Mouse (Mus musculus) mouse embryonic stem cell (cell line): ENCODE measurements around the gene Agbl4.

Experiments used
- in situ Hi-C, 2 experiments: fragments of 300-500 bp; cut with MboI; formaldehyde crosslinking; loops; 1 replicate in 1 of 2; 3 replicates in 1 of 2; pipeline ENCODE4 v1.14.3; 2019 to 2020; ENCODE audit warnings: low sequenced_read_pairs in 2 of 2, low pct_unique_long_range_greater_than_20kb in 1 of 2, mixed read lengths in 1 of 2; ENCODE audit not compliant: unreplicated experiment in 1 of 2

Gene Agbl4

DNA sequence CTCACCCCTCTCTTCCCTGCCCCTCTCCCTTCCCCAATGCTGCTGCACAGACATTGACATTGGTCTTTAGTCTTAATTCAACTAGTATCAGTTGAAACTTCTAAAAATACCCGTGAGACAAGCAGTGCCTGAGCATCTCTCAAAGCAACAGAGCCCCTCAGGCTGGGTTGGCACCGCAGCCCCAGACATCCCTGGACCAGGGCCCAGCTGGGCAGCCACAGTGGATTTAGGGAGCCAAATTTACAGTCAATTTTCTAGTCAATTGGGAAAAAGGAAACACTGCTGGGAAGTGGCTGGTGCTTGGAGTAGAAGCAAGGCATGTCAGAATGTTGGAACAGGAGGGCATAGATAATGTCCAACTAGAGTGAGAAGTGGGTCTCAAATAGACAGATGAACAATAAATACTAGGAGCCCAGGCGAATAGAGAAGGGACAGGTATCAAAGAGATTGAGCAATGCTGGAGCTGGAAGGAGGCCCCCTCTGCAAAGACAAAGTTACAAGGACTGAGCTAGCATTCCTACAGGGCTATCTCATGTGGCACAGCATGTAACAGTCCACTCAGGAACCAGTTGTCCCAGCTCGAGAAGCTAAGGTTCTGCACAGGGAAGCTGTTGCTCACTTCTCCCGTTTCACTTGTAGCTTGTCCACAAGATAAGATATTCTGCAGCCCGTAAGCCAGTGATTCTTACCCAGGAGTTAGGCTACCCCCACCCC, 1247.8 kb downstream of the Agbl4 start:
- in situ Hi-C loops: no loop called here

DNA sequence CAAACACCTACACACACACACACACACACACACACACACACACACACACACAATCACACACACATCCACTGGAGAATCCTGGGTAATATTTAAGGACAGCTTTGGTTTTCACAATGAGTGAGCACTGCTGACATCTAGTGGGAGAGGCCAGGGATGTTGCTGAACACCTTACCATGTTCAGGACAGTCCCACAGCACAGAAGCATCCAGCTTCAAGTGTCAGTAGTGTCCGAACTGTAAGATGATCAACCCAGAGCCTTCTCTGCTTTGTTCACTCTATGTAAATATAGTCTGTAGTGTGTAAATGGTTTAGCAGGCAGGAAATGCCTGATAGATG, 1248.3 kb downstream of the Agbl4 start:
- in situ Hi-C loops: no loop called here

DNA sequence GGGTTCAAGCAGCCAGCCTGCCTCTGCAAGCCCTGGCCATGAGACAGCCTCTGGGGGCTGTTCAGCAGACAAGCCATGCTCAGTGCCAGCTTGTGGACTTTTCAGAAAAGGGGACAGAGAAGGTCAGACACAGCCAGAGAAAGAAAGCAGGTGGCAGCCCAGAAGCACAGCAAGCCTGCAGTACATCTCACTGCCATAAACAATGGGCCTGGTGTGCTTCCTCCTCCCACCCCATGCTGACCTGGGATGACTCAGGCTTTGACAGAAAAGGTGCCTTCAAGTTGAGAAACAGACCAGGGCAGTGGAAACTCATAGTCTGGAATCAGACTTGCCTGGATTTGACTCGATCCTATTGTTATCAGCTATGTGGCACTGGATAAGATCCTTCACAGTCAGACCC, 1256.0 kb downstream of the Agbl4 start:
- in situ Hi-C loops: no loop called here

DNA sequence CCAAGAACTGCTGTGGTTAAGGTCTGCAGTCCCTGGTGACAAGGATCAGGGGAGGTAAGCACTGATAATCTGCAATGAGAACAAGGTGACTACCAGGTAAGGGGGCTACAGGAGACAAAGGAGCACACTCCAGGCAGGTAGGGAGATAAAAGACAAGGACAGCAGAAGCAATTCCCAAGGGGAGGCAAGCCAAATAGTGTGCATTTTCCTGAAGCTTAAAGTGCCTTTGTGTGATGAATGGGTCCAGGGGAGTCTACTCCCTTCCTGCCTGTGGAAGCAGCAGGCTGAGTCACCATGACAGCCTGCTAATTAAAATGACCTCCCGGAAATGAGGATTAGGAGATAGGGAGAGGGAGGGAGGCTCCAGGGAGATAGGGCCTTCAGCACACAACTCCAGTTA, 1266.3 kb downstream of the Agbl4 start:
- in situ Hi-C loops: no loop called here

DNA sequence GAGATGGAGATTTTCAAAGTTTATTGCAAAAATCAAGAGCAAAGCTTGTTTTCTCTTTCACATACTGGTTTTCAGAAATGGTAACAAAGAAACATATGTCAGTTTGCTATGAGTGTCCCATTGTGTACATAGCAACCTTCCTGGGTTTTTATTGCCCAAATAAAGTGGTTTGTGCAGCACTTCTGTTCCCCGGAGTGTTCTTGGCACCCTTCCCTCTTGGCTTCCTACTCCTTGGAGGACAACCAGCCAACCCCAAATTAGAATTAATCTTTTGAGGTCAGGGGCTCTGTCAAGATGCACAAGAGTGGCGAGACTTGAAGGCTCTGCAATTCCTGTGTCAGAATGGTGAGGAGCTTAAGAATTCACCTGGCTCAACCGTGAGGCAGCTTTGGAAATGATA, 1266.7 kb downstream of the Agbl4 start:
- in situ Hi-C loops: no loop called here

DNA sequence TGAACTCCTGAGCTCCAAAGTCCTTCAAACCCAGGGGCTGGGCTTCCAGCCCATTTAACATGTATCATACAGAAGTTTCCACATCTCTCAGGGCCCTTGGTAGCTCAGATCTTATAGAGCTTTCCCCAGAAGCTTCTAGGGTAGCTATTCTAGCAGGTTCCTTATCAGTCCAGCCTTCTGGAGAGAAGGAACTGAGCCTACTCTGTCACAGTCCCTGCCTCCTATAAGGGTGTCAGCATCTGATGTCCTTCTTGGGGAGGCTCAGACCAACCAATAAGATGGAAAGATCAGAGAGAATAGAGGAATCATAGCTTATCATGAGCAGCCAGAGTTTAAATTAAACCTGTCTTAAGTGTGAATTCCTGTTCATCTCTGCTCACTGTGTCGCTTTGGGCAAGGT, 1269.3 kb downstream of the Agbl4 start:
- in situ Hi-C loops: no loop called here

DNA sequence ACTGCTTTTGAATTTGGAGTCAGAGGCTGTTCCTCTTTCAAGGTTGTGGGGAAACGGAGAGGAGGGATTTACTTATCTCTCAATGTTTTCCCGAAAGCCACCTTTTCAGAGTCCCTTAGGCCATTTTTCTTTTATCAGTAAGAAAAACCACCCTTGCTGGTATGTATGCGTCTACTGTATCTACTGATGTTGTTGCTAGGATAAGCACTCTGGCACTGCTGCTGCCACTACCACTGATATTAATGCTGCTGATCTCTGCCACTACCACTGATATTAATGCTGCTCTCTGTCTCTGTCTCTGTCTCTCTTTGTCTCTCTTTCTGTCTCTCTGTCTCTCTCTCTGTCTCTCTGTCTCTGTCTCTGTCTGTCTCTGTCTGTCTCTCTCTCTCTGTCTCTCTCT, 1271.9 kb downstream of the Agbl4 start:
- in situ Hi-C loops: no loop called here

DNA sequence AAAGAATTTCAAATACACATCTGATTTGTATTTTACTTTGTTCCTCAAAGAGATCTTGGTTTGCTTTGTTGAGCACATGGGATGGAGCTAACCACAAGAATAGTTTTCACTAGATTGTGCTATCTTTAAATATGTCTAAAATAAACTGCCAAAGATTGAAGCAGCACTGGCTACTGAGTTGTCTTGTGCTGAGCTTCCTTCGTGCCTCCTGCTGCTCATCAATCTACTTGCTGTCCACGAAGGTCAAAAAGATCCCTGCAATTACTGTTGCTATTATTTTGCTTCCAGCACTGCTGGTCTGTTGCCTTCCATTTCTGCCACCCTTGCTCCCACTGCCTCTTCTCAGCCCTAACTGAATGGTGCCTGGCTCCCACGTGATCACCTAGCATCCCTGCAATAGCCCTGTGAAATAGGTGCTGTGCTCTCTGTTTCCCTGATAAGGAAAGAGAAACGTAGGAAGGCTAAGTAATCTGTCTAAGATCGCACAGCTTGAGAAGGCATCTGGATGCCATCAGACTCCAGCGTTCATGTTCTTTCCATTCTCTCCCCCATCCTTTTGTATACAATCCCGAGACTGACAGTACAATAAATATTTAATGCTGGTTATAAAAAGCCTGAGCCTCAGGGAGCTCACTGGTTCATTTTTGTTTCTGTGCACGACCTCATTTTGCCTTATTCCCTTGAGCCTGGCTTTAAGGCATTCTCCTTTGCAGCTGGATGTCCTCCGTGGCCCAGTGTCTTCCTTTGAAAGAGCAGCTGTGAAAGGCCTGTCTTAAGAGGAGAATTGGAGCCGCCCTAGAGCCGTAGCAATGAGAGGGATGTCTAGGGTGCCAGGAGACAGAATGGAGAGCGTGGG, 1273.3 kb downstream of the Agbl4 start:
- in situ Hi-C loops: no loop called here

DNA sequence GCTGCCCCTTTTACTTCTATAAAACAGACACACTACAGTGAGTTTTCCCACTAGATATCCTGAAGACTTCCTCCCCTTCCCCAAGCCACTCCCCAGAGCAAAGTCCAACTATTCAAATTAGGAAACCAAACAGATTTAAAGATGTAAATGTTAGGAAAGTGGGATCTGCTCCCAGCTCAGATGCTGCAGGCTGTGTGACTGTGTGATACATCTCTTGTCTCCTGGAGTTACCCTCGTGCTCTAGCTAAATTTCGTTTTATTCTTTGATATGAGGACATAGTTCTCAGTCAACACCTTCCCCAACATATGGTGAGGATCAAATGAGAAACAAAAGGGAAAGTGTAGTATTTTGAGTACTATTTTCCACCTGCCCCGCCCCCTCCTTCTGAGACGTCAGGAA, 1274.0 kb downstream of the Agbl4 start:
- in situ Hi-C loops: no loop called here

DNA sequence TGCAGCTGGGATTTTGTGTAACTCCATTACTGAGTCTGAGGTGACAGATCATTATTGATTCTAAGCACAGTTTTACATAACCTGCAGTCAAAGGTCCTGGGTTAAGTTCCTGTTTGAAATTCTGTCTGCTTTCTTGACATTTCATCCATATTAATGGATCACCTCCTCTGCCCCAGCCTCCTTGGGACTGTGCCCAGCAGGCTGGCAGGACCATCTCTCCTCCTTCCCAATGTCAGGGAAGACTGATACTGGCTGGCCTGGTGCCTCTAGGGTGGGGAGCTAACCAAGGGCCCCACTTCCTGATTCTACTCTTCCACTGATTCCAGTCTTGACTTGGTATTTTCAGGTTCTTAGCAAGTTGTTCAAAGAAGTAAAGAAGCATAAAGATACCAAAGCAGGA, 1276.4 kb downstream of the Agbl4 start:
- in situ Hi-C loops: no loop called here

DNA sequence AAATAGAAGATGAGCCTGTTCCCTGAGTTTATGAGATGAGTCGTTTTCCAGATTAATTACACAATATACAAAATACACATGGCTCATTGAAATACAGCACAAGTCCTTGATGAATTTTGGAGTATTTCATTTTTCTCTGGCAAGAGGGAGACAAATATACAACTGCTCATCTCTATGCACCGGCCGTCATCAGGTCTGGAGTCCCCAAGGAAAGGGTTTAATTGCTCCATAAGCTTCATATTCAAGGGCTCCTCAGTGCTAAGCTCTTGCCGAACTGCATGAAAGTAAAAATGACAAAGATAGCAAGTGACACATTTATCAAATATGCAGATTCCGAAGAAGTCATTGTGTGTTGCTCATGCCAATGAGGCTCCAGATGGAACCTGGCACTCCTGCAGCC, 1284.5 kb downstream of the Agbl4 start:
- in situ Hi-C loops: no loop called here

DNA sequence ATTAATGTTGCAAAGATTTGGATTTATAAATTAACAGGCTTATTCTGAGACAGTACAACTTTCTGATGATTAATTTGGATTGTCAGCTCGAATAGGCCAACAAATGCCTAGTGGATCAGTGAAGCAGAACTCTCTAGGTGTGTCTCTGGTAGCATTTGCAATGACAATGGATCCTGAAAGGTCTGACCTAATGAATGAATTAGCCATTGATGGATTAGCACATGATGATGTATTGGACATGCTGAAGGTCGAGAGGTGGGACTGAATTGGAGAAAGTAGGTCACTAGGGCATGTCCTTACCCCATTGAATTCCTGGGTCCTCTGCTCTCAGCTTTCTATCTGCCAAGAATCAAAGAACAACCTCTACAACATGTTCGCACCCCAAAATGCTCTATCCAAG, 1285.3 kb downstream of the Agbl4 start:
- in situ Hi-C loops: no loop called here

DNA sequence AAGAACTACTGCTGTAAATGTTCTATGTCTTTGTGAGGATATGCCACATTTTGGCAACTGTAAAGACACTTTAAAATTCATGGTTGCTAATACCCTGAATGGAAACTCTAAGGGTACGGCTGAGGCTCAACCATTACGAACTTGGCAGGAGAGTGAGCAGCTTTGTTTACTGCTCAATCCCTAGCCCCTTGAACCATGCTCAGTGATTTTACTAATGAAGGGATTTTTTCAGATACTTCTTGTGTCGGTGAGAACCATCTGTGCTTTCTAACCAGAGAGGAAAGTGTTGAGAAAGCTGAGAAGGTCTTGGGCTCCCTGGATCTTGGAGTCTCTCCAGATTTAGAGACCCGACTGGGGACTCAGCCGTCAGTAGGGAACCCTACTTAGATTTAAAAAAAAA, 1286.4 kb downstream of the Agbl4 start:
- in situ Hi-C loops: no loop called here

DNA sequence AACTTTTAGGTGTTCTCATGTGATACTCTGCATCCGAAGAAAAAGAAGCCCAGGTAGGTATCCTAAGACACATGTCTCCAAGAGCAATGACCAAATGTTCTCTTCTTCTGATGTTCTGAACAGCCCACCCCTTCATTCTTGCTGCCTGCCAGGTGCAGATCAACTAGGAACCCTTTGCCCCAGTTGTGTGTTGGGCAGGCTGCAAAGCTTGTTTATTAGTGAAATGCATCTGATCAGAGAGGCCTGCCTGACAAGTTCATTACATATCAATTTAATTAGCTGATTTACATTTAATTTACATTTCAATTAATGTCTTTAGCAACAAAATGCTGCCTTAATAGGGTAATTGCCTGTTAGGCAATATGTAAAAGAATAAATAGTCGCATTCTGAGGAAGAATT, 1288.5 kb downstream of the Agbl4 start:
- in situ Hi-C loops: no loop called here

DNA sequence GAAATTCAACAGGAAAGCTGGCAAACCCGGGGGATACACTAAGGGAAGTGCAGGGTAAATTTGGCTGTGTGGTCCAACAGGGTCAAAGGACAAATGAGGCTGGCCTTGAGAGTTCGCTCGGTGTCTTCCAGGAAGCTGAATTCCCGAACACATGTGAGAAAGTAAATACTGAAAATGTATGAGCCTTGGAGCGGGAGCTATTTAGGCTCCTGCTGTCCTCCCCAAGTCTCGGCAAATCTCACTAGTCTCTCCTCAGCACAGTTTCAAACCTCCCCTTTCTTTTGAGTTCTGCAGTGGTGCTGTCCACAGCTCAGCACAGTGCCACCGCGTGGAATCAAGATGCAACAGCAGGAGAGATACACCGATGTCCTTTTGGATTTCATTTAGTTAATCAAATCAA, 1289.5 kb downstream of the Agbl4 start:
- in situ Hi-C loops: no loop called here

DNA sequence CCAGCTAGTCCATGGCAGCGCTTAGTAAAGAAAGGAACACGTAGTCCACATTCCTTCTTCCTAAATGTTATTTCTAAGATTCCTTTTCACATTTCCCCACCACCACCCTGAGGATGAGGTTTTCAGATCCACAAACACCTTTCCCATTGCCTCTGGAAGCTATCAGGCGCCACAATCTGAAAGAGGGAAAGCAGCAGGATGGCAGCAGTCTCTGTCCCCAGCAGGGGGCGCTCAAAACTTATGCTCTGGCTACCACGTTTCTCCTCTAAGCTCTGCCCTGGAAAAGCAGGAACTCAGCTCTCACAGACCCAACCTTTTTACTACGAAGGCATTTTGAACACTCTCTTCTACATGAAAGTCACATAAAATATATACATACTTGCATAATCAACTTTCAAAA, 1290.2 kb downstream of the Agbl4 start:
- in situ Hi-C loops: no loop called here

DNA sequence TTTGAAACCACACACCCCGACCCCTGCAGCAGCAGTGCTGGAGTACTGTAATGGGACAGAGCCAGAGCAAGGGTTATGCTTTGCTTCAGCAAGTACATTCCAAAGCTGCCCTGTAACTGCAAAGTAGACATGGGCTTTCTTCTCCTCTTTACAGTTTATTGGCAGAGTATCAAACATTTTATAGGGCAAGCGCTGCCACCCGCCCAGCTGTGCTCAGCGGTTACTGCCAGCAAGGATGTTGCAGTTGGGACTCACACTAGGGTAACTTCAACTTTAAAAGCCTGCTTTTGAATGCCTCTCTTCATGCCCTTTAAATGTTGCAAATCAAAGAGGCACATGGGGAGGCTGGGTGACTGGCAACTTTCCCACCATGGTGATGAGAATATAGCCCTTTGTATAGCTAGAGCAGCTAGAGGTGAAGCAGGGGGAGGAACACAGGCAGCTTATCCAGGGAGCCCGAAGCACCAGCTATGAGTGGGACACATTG, 1293.6 kb downstream of the Agbl4 start:
- in situ Hi-C loops: no loop called here

DNA sequence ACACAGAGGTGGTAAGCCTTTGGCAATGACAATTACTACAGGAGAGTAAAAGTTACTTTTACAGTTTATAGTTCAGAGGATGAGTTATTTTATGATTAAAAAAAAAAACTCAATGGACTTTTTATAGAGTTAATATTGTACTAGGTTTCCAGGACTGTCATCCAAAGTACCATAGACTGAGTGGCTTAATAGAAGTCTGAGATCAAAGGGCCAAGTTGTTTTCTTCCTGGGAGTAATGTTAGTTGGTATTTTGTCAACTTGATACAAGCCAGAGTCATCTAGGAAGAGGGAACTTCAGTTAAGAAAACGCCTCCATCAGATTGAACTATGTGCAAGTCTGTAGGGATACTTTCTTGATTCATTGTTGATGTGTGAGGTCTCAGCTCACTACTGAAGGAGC, 1303.9 kb downstream of the Agbl4 start:
- in situ Hi-C loops: no loop called here

DNA sequence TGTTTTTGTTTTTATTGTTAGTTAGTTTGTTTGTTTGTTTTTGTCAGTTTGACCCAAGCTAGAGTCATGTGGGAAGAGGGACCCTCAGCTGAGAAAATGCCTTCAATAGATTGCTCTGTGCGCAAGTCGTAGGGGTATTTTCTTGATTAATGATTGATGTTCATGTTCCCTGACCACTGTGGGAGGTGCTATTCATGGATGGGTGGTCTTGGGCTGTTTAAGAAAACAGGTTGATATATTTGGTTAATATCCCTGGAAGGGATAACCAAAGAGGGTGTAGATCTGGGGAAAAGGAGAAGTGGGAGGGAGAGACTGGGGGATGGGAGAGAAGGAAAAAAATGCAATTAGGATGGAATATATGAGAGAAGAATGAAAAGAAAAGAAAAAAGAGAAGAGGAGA, 1306.7 kb downstream of the Agbl4 start:
- in situ Hi-C loops: no loop called here

DNA sequence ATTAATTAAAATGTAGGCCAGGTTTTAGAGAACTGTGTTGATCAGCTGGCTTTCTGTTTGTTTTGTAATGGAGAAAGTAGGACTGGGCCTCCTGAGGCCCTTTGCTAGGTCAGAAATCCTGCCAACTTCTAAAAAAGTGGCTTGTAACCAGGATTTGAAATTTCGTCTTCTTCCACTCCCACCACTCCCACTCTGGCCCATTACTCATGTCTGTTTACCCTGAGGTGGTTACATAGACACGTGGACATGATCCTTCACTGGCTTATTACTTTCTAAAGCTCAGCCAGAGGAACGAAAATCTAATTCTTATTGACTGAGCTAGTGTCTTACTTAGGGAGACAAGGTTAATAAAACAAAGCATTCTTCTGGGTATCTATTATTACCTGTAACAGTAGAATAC, 1307.5 kb downstream of the Agbl4 start:
- in situ Hi-C loops: no loop called here
